30 mouse cellular contexts compared by ENCODE assay signal in genomic region chr6:73311335-73311734, GRCm38 (mm10).
A peak's percentile ranks its signal among the peaks of the same experiment; 100 is the strongest.
DNase-seq lines count a peak whose midpoint lies in the region; ATAC-seq and TF ChIP-seq lines count a peak whose summit lies in the region.
"Had no signal": no experiment of that assay in that cellular context is flagged by ENCODE, and none has a peak within 500 bp of the region (broad histone marks: within the 10 kb centered on the region; RNA-seq: fewer than 3 reads in every experiment).

No protein-coding gene starts in this region.

- H3K9ac ChIP-seq in intestine, postnatal 0 days (ENCODE audit: low read depth, low read length), result no peak overlapping the region
- H3K9ac ChIP-seq in intestine, embryonic 16.5 days (ENCODE audit: low read depth, low read length), result no peak overlapping the region
- H3K9ac ChIP-seq: embryonic facial prominence, embryonic 12.5 days; heart, embryonic 12.5 days; hindbrain, embryonic 15.5 days; limb, embryonic 12.5 days; stomach, embryonic 15.5 days had no signal

- no peaks in the 10 kb centered on the region for H3K4me1 ChIP-seq in intestine, postnatal 0 days (replicated peaks; ENCODE audit: control insufficient read depth, insufficient read depth, low read length)
- peaks cover 8% of the 10 kb centered on the region for H3K4me1 ChIP-seq in intestine, embryonic 16.5 days (ENCODE audit: control insufficient read depth, insufficient read depth, low read length)
- peaks cover 11% of the 10 kb centered on the region for H3K4me1 ChIP-seq in testis, adult 2 months (ENCODE audit: control insufficient read depth, insufficient read depth, low read length)
- H3K4me1 ChIP-seq: embryonic facial prominence, embryonic 12.5 days; stomach, embryonic 15.5 days had no signal

- TF ChIP-seq POLR2A in testis, adult 2 months (IDR thresholded peaks at IDR 0.05; ENCODE audit: control insufficient read depth, low read depth, low read length), result no peak

- H3K27ac ChIP-seq in intestine, postnatal 0 days (ENCODE audit: low read depth, low read length), result no peak overlapping the region
- no peak overlapping the region for H3K27ac ChIP-seq in intestine, embryonic 16.5 days (ENCODE audit: low read length)
- no peak overlapping the region for H3K27ac ChIP-seq in testis, adult 2 months (ENCODE audit: control insufficient read depth, insufficient read depth, low read depth, low read length)
- H3K27ac ChIP-seq: embryonic facial prominence, embryonic 12.5 days; heart, adult 2 months; hindbrain, embryonic 15.5 days; left cerebral cortex, adult 2 months; limb, embryonic 12.5 days; macrophage; stomach, embryonic 15.5 days had no signal

- H3K27me3 ChIP-seq in intestine, postnatal 0 days (replicated peaks; ENCODE audit: control insufficient read depth, insufficient read depth, low read length), result no peaks in the 10 kb centered on the region
- no peaks in the 10 kb centered on the region for H3K27me3 ChIP-seq in intestine, embryonic 16.5 days (replicated peaks; ENCODE audit: control insufficient read depth, insufficient read depth, low read length)
- H3K27me3 ChIP-seq in testis, adult 2 months (ENCODE audit: control insufficient read depth, insufficient read depth, low read length), result no peaks in the 10 kb centered on the region
- peaks cover 20% of the 10 kb centered on the region for H3K27me3 ChIP-seq in Patski
- H3K27me3 ChIP-seq: embryonic facial prominence, embryonic 12.5 days; heart, embryonic 12.5 days; hindbrain, embryonic 15.5 days; limb, embryonic 12.5 days; stomach, embryonic 15.5 days had no signal

- no peak overlapping the region for H3K4me3 ChIP-seq in intestine, postnatal 0 days (ENCODE audit: low read depth, low read length)
- H3K4me3 ChIP-seq in intestine, embryonic 16.5 days (ENCODE audit: low read length), result no peak overlapping the region
- H3K4me3 ChIP-seq in testis, adult 2 months (ENCODE audit: control insufficient read depth, low read depth, low read length), result no peak overlapping the region
- H3K4me3 ChIP-seq: embryonic facial prominence, embryonic 12.5 days; heart, adult 2 months; heart, embryonic 12.5 days; hindbrain, embryonic 15.5 days; left cerebral cortex, adult 2 months; limb, embryonic 12.5 days; stomach, embryonic 15.5 days had no signal

- no peak for DNase-seq in testis, postnatal 14 days (ENCODE audit: low spot score)
- DNase-seq in Patski (ENCODE audit: low read depth, low spot score), result no peak
- no peak for DNase-seq in T-cell, adult 2 months (ENCODE audit: low spot score)
- no peak for DNase-seq in Muller cell, postnatal 12 days (ENCODE audit: inconsistent ontology term)
- DNase-seq: adrenal gland, postnatal 14 days; cerebellum, adult 11 months; cerebellum, adult 9-10 months; cerebellum, postnatal 36 days; embryo, embryonic 11 days; heart, adult 2 months; kidney, adult 9 months; kidney, postnatal 14 days; lung, postnatal 10 days; midbrain, embryonic 14.5 days; right cerebral cortex, postnatal 25 days; thymus, adult 18-20 months; thymus, postnatal 36 days had no signal

- no peak for ATAC-seq in intestine, postnatal 0 days
- no peak for ATAC-seq in intestine, embryonic 16.5 days
- no peak for ATAC-seq in Patski
- ATAC-seq: CD4-positive, CD25-positive, alpha-beta regulatory T cell, adult 4 months; forebrain, embryonic 14.5 days had no signal

- POLR2A ChIA-PET in Patski (lab: Charles Lee), result no interaction called here

- CTCF ChIA-PET in Patski (lab: Charles Lee), result no interaction called here

- WGBS in intestine, postnatal 0 days, result 70% methylated on average over 6 of the region's 6 CpGs
- 74% methylated on average over 6 of the region's 6 CpGs for WGBS in intestine, embryonic 16.5 days

- 0 out of 2 replicates have a peak, but pooled peaks have one; percentile 8 for TF ChIP-seq CTCF in intestine, postnatal 0 days (IDR thresholded peaks at IDR 0.05; ENCODE audit: low read depth)
- peak; percentile 45; the same call in 1 of the 2 replicates for TF ChIP-seq CTCF in testis, adult 2 months (IDR thresholded peaks at IDR 0.05; ENCODE audit: control insufficient read depth, insufficient read depth, insufficient replicate concordance, low read depth, low read length)
- peak; percentile 21 for TF ChIP-seq CTCF in Patski (IDR thresholded peaks at IDR 0.05)

- H3K36me3 ChIP-seq in intestine, postnatal 0 days (ENCODE audit: control insufficient read depth, insufficient read depth), result no peaks in the 10 kb centered on the region
- no peaks in the 10 kb centered on the region for H3K36me3 ChIP-seq in intestine, embryonic 16.5 days (ENCODE audit: control insufficient read depth, insufficient read depth, low read length)
- H3K36me3 ChIP-seq in testis, adult 2 months (ENCODE audit: control insufficient read depth, insufficient read depth, low read length), result no peaks in the 10 kb centered on the region
- H3K36me3 ChIP-seq: embryonic facial prominence, embryonic 12.5 days; heart, embryonic 12.5 days; hindbrain, embryonic 15.5 days; limb, embryonic 12.5 days; stomach, embryonic 15.5 days had no signal

- H3K4me2 ChIP-seq in intestine, postnatal 0 days (replicated peaks; ENCODE audit: low read depth), result no peak overlapping the region
- no peak overlapping the region for H3K4me2 ChIP-seq in intestine, embryonic 16.5 days (ENCODE audit: low read depth, low read length)
- H3K4me2 ChIP-seq: embryonic facial prominence, embryonic 12.5 days; heart, embryonic 12.5 days; hindbrain, embryonic 15.5 days; limb, embryonic 12.5 days; liver, embryonic 11.5 days; stomach, embryonic 15.5 days had no signal

- in situ Hi-C loops in Patski (cut with MboI; ENCODE audit: low pct_unique_long_range_greater_than_20kb), result no loop called here

- no peaks in the 10 kb centered on the region for H3K9me3 ChIP-seq in intestine, postnatal 0 days (ENCODE audit: control insufficient read depth)
- no peaks in the 10 kb centered on the region for H3K9me3 ChIP-seq in intestine, embryonic 16.5 days (ENCODE audit: control insufficient read depth, low read length)
- H3K9me3 ChIP-seq: embryonic facial prominence, embryonic 12.5 days; heart, embryonic 12.5 days; hindbrain, embryonic 15.5 days; limb, embryonic 12.5 days; stomach, embryonic 15.5 days had no signal
